Mouse (Mus musculus): ENCODE measurements around the gene Pgs1. TPM values are rescaled to one million over a fixed set of nuclear protein-coding genes. Genes with fewer than 3 reads are reported as not detected.

Pgs1 gene
- polyA plus RNA-seq, 1 experiment from 2014 or later = 50.8 TPM

DNA sequence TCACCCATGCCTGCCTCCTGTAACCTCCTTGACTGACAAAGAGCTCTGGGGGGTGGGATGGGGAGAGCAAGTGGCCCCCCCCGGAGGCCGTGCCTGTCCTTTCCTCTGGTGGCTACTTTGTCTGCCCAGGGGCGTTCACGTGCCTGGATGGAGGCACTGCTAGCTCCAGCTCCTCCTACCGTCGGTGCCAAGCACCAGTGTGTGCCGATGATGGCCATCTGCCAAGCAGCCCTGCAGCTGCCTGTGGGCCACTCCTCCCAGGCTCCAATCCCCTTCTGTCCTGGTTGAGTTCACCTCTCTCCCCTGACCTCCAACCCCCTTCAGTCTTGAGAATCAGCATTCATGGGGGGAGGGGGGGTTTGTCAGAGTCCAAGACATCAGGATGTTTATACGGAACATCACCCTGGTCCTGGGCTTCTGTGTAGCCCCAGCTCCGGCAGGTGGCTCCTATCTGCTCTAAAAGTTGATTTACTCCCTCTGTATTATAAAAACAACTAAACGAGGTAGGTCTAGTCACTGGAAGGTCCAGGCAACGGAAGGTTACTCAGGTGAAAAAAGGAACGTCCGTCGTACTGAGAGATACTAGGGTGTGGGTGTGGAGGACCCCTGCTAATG is 57.3 kb downstream of the Pgs1 start:
- peaks cover 13% of the 10 kb centered on the region for H3K4me1 ChIP-seq (replicated peaks)
- no peak overlapping the region for H3K27ac ChIP-seq
- no peaks in the 10 kb centered on the region for H3K27me3 ChIP-seq
- H3K36me3 ChIP-seq = no peaks in the 10 kb centered on the region
- peak; percentile 79 for ATAC-seq
- no peak overlapping the region for H3K4me3 ChIP-seq (replicated peaks)
- no peak overlapping the region for H3K9ac ChIP-seq (replicated peaks)
- WGBS = 55% methylated on average over 14 of the region's 14 CpGs
- no peaks in the 10 kb centered on the region for H3K9me3 ChIP-seq
- no peak overlapping the region for H3K4me2 ChIP-seq (replicated peaks)

DNA sequence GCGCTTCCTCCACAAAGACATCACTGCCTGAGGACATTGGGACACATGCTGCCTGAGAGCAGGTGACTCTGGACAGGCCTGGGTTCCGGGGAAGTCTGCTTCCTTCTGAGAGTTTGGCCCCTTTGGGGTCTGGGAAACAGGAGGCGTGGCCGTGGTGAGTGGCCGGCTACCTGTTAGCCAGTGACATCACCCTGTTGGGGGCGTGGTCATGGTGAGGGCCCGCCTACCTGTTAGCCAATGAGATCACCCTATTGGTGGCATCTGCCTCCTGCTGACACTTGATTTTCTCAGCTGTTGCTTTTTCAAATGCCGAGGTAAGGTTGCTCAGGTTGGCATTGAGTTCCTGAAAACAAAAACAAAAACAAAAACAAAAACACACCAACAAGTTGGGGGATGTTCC is 63.5 kb downstream of the Pgs1 start:
- Histone ChIP-seq H3K36me3 (no peaks in the 10 kb centered on the region), H3K27me3 (no peaks in the 10 kb centered on the region), H3K4me3 (replicated peaks) (no peak overlapping the region), H3K4me1 (replicated peaks) (no peaks in the 10 kb centered on the region), H3K4me2 (replicated peaks) (no peak overlapping the region), H3K27ac (no peak overlapping the region), H3K9me3 (no peaks in the 10 kb centered on the region), H3K9ac (replicated peaks) (no peak overlapping the region)
- ATAC-seq = no peak
- WGBS = 31% methylated on average over 8 of the region's 8 CpGs

DNA sequence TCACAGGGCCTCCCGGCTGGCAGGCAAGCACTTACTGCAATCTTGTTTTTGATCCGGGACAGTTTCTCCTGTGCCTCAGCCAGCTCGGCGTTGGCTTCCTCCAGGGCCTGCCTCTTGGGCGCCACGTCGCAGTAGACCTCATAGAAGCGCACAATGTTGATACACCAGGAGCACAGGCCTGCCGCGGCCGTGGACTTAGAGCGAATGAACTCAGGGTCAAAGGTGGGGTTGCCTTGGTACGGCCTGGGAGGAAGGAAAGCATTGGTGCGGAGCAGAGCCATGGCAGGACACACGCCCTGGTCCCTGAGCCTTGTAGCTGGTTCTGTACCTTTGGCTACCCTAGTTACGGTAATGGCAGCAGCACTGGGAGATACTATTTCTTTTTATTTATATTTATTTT is 64.1 kb downstream of the Pgs1 start:
- ATAC-seq = no peak
- WGBS = 85% methylated on average over 16 of the region's 16 CpGs

DNA sequence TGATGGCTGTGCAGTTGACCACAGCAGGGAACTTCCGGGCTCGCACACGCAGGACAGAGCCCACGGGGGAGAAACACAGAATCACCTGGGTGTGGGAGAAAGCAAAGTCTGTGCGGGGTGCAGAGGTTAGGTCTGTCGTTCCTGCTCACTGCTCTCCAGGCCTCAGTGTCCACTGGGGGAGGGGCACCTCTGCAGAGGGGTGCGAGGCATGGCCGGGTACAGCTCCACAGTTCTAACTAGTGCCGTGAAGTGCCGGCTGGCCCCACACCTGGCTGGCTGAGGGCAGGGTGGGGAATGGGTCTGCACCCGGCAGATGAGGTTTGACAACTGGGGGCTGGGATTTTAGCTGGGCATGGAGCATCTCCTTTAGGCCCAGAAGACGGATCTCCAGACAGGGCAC is 72.3 kb downstream of the Pgs1 start:
- Histone ChIP-seq H3K4me2 (replicated peaks) (no peak overlapping the region), H3K36me3 (no peaks in the 10 kb centered on the region), H3K9me3 (no peaks in the 10 kb centered on the region), H3K27me3 (no peaks in the 10 kb centered on the region), H3K9ac (replicated peaks) (no peak overlapping the region), H3K27ac (no peak overlapping the region), H3K4me3 (replicated peaks) (no peak overlapping the region), H3K4me1 (replicated peaks) (0 out of 2 replicates have a peak, but pooled peaks cover 10% of the 10 kb centered on the region)
- WGBS = 70% methylated on average over 12 of the region's 12 CpGs
- 0 out of 2 replicates have a peak, but pooled peaks have one; percentile 24 for ATAC-seq

More for the DNA sequence above, 64.1 kb downstream of the Pgs1 start:
- no peaks in the 10 kb centered on the region for H3K4me1 ChIP-seq (replicated peaks)
- H3K9ac ChIP-seq (replicated peaks) = no peak overlapping the region
- no peak overlapping the region for H3K4me3 ChIP-seq (replicated peaks)
- no peaks in the 10 kb centered on the region for H3K27me3 ChIP-seq
- no peaks in the 10 kb centered on the region for H3K36me3 ChIP-seq
- H3K27ac ChIP-seq = no peak overlapping the region
- H3K4me2 ChIP-seq (replicated peaks) = no peak overlapping the region
- H3K9me3 ChIP-seq = no peaks in the 10 kb centered on the region

DNA sequence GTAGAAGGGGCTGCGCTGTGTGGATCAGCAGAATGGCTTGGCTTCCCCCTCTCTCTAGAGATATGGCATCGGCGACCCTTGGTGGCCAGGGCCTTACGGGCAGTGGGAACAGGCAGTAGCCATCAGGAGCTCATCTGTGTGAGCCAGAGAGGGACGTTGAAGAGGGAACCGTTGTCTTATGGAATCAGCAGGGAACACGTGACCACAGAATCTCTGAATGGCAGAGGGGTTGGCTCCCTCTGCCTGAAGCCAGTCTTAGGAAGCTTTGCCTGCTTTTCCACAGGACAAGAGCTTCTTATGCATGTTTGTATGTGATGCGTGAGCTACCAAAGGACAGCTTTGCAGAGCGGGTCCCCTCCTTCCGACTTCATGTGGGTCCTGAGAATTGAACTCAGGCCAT is 72.8 kb downstream of the Pgs1 start:
- Histone ChIP-seq H3K4me3 (replicated peaks) (no peak overlapping the region), H3K27ac (no peak overlapping the region), H3K4me1 (replicated peaks) (0 out of 2 replicates have a peak, but pooled peaks cover 10% of the 10 kb centered on the region), H3K9ac (replicated peaks) (no peak overlapping the region), H3K36me3 (no peaks in the 10 kb centered on the region), H3K4me2 (replicated peaks) (no peak overlapping the region), H3K9me3 (no peaks in the 10 kb centered on the region), H3K27me3 (no peaks in the 10 kb centered on the region)
- 60% methylated on average over 10 of the region's 10 CpGs for WGBS
- ATAC-seq = peak; percentile 37; the same call in 1 of the 2 replicates

DNA sequence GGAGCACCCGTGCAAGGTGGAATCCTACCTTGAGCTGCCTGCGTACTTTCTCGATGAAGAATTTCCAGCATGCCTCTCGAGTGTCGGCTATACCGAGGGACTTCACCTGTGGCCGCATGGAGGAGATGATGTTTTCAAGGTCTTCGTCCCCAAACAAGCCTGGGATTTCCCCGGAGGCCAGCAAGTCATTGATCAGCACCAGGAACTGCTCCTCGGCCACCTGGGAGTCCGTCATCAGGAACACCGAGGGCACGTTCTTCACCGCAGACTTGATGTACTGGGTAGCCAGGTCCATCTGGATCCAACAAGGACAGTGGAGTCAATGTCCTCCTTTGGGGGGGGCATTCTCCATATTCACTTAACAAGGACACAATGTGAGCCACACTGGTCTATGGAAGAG is 73.9 kb downstream of the Pgs1 start:
- H3K4me1 ChIP-seq (replicated peaks) = 0 out of 2 replicates have a peak, but pooled peaks cover 10% of the 10 kb centered on the region
- H3K27me3 ChIP-seq = no peaks in the 10 kb centered on the region
- H3K9me3 ChIP-seq = no peaks in the 10 kb centered on the region
- no peak overlapping the region for H3K9ac ChIP-seq (replicated peaks)
- H3K27ac ChIP-seq = no peak overlapping the region
- H3K36me3 ChIP-seq = no peaks in the 10 kb centered on the region
- no peak overlapping the region for H3K4me3 ChIP-seq (replicated peaks)
- 88% methylated on average over 14 of the region's 14 CpGs for WGBS
- no peak overlapping the region for H3K4me2 ChIP-seq (replicated peaks)
- no peak for ATAC-seq

DNA sequence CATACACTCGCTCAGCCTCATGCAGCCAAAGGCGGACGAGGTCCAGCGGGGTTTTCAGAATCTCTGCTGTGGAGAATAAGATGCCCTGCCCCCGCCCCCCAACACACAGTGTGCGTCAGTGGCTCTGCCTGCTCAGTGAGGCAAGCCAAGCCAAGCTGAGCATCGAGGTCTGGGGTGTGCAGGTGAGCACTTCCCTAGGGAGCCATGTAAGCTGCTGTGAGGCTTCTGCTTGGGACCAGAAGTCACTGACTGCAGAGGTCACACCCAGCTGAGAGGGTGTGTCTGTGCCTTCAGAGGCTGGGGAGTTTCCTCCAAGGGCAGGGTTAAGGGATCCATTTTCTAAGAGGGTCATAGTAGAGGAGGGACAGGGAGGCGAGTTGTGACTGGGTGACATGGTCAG is 81.5 kb downstream of the Pgs1 start:
- H3K27ac ChIP-seq = no peak overlapping the region
- H3K9me3 ChIP-seq = no peaks in the 10 kb centered on the region
- H3K36me3 ChIP-seq = no peaks in the 10 kb centered on the region
- H3K4me1 ChIP-seq (replicated peaks) = 0 out of 2 replicates have a peak, but pooled peaks cover 10% of the 10 kb centered on the region
- ATAC-seq = no peak
- H3K9ac ChIP-seq (replicated peaks) = no peak overlapping the region
- WGBS = 69% methylated on average over 8 of the region's 8 CpGs
- H3K27me3 ChIP-seq = no peaks in the 10 kb centered on the region
- no peak overlapping the region for H3K4me3 ChIP-seq (replicated peaks)
- H3K4me2 ChIP-seq (replicated peaks) = no peak overlapping the region

DNA sequence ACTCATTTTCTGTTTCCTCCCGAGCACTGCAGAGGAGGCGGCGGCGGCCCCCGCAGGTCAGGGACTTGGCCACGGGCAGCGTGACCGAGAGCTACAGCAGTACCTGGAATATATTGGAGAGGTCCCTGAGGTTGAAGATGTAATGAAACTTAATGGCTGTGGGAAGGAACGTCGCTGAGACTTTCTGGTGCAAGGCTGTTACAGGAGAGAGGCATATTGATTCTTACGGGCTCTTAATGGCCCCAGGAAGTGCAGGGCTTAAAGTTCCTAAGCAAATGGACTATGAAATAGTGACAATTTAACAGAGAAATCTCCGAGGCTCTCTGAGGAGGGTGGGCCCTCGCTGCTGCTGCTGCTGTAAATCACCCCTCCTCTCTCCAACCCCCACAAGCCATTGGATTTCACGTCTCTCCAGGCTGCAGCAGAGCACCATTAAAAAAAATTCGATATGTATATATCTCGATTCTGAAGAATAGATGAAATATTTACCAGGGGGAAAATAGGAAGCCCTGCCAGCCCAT is 82.8 kb downstream of the Pgs1 start:
- Histone ChIP-seq H3K9ac (replicated peaks) (no peak overlapping the region), H3K4me2 (replicated peaks) (no peak overlapping the region), H3K4me1 (replicated peaks) (0 out of 2 replicates have a peak, but pooled peaks cover 10% of the 10 kb centered on the region), H3K36me3 (no peaks in the 10 kb centered on the region), H3K4me3 (replicated peaks) (no peak overlapping the region), H3K9me3 (no peaks in the 10 kb centered on the region), H3K27ac (no peak overlapping the region), H3K27me3 (no peaks in the 10 kb centered on the region)
- ATAC-seq = no peak
- WGBS = 86% methylated on average over 16 of the region's 16 CpGs

DNA sequence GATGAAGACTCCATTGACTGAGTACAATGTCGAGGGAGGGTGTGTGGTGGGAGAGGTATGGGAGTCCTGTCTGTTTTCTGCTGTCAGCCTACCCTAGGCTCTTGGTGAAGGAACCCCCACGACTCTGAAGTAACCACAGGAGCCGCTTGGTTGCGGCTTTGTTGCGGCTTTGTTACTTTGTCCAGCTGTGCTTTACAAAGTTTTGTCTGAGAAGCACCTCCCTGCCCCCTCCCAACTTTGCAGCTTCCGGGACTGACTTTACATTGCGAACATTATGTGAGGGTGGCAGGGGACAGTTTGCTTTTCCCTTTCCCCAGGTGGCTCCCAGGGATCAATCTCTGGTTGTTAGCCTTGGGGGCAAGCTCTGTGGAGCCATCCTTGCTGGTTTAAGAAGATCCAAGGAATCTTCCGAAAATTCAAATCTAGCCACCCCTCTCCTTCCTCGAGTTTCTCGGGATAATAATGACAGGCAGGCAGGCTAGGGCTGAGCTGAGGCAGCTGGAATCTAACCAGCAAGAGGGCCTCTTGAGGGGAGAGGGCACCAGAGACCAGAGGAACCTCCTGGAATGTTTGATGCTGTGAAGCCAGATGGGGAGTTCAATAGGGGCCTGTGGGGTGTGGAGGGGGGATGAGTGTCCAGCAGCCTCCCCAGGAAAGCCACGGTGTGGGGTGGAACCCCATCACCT is 85.3 kb downstream of the Pgs1 start:
- no peak overlapping the region for H3K4me3 ChIP-seq (replicated peaks)
- no peak overlapping the region for H3K27ac ChIP-seq
- no peaks in the 10 kb centered on the region for H3K27me3 ChIP-seq
- H3K9me3 ChIP-seq = no peaks in the 10 kb centered on the region
- 27% methylated on average over 11 of the region's 11 CpGs for WGBS
- 0 out of 2 replicates have a peak, but pooled peaks cover 10% of the 10 kb centered on the region for H3K4me1 ChIP-seq (replicated peaks)
- ATAC-seq = no peak
- H3K36me3 ChIP-seq = no peaks in the 10 kb centered on the region
- no peak overlapping the region for H3K4me2 ChIP-seq (replicated peaks)
- no peak overlapping the region for H3K9ac ChIP-seq (replicated peaks)

Small RNAs within 50 kb of the gene (microRNA-seq; reads per million reads assigned to microRNA genes)
- gene Mir6933 = not detected

Other genes starting within 250 kb of the Pgs1 start
- gene Tmc8, start 204.2 kb upstream of the Pgs1 start, polyA plus RNA-seq (2015; fragmentation: Nextera tagmentation; extraction: Ambion mirVana) = 1.3 and 1.4 TPM in 2 replicates
- gene Tmc6, start 204.1 kb upstream of the Pgs1 start, polyA plus RNA-seq (2015; fragmentation: Nextera tagmentation; extraction: Ambion mirVana) = 3.9 and 4.1 TPM in 2 replicates
- not detected in 2 replicates for gene 6030468B19Rik, start 188.6 kb upstream of the Pgs1 start, polyA plus RNA-seq (2015; fragmentation: Nextera tagmentation; extraction: Ambion mirVana)
- gene Gm20708, start 176.6 kb upstream of the Pgs1 start, polyA plus RNA-seq (2015; fragmentation: Nextera tagmentation; extraction: Ambion mirVana) = 0.55 and 0.70 TPM in 2 replicates
- gene Syngr2, start 176.6 kb upstream of the Pgs1 start, polyA plus RNA-seq (2015; fragmentation: Nextera tagmentation; extraction: Ambion mirVana) = 14.3 and 15.0 TPM in 2 replicates
- 4.1 and 4.3 TPM in 2 replicates for gene Afmid, start 160.4 kb upstream of the Pgs1 start, polyA plus RNA-seq (2015; fragmentation: Nextera tagmentation; extraction: Ambion mirVana)
- 34.5 and 36.2 TPM in 2 replicates for gene Tk1, start 160.2 kb upstream of the Pgs1 start, polyA plus RNA-seq (2015; fragmentation: Nextera tagmentation; extraction: Ambion mirVana)
- 99.1 and 105 TPM in 2 replicates for gene Birc5, start 137.0 kb upstream of the Pgs1 start, polyA plus RNA-seq (2015; fragmentation: Nextera tagmentation; extraction: Ambion mirVana)
- not detected in 2 replicates for gene Tmem235, start 125.5 kb upstream of the Pgs1 start, polyA plus RNA-seq (2015; fragmentation: Nextera tagmentation; extraction: Ambion mirVana)
- gene Tha1, start 112.8 kb upstream of the Pgs1 start, polyA plus RNA-seq (2015; fragmentation: Nextera tagmentation; extraction: Ambion mirVana) = 2.6 and 3.0 TPM in 2 replicates
- 8.3 and 9.3 TPM in 2 replicates for gene Socs3, start 16.2 kb upstream of the Pgs1 start, polyA plus RNA-seq (2015; fragmentation: Nextera tagmentation; extraction: Ambion mirVana)
- gene Dnah17, start 144.3 kb downstream of the Pgs1 start, polyA plus RNA-seq (2015; fragmentation: Nextera tagmentation; extraction: Ambion mirVana) = 0.19 and 0.34 TPM in 2 replicates

Measured in midbrain, embryonic 13.5 days (tissue).